Mouse (Mus musculus): ENCODE results near the gene Sertad2. TPM values are rescaled to one million over a fixed set of nuclear protein-coding genes. Genes with fewer than 3 reads are reported as not detected.

Gene Sertad2
- polyA plus RNA-seq, 1 experiment = 5.5 TPM

DNA sequence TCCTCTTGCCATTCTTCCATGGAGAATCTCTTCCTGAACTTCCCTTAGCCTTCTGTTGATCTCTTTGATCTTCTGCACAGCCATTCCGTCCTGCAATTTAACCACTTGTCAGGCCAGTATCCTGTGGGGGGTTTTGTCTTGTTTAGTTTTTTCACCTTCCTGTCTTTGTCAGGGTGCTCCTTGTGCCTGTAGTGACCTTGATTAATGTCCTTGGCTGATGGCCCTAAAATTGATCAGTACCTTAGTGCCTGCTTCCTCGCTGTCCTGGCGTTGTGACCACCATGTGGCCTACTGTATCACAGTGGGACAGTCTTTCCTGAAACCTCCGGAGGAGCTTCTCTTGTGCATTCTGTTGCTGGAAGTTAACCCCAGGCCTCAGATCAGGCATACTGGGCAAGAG, 70.2 kb downstream of the Sertad2 start:
- no peaks in the 10 kb centered on the region for H3K27me3 ChIP-seq (ENCODE audit: control insufficient read depth)
- H3K4me3 ChIP-seq (replicated peaks) = no peak overlapping the region
- no peaks in the 10 kb centered on the region for H3K9me3 ChIP-seq (ENCODE audit: control insufficient read depth, low read length)
- H3K36me3 ChIP-seq (ENCODE audit: control insufficient read depth) = no peaks in the 10 kb centered on the region
- H3K4me1 ChIP-seq (ENCODE audit: control insufficient read depth) = peaks cover 2% of the 10 kb centered on the region
- TF ChIP-seq TAL1 (IDR thresholded peaks at IDR 0.05; ENCODE audit: low read length) = no peak
- no peak for TF ChIP-seq GATA1 (IDR thresholded peaks at IDR 0.05; ENCODE audit: low read length)

DNA sequence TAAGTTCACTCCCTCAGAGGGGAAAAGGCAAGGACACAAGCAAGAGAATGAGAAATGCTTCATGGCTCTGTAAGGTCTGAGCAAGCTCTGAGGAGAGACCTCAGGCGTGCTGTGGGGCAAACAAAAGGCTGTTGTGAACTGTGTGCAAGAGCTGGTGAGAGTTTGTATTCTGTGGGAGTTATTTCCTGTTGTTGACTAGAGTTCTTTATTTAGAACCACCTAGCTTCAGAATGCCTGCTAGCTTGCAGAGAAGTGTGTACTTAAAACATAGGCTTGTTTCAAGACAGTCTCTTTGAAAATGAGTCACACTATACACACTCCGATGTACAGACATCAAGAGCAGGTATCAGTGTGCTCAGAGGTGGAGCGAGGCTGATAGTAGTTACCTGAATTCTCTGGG, 73.0 kb downstream of the Sertad2 start:
- Histone ChIP-seq H3K4me1 (ENCODE audit: control insufficient read depth) (no peaks in the 10 kb centered on the region; the same call in 1 of the 2 replicates), H3K36me3 (ENCODE audit: control insufficient read depth) (no peaks in the 10 kb centered on the region), H3K27me3 (ENCODE audit: control insufficient read depth) (no peaks in the 10 kb centered on the region), H3K4me3 (replicated peaks) (no peak overlapping the region), H3K9me3 (ENCODE audit: control insufficient read depth, low read length) (no peaks in the 10 kb centered on the region)
- TF ChIP-seq TAL1 (IDR thresholded peaks at IDR 0.05; ENCODE audit: low read length) (no peak), GATA1 (IDR thresholded peaks at IDR 0.05; ENCODE audit: low read length) (no peak)

DNA sequence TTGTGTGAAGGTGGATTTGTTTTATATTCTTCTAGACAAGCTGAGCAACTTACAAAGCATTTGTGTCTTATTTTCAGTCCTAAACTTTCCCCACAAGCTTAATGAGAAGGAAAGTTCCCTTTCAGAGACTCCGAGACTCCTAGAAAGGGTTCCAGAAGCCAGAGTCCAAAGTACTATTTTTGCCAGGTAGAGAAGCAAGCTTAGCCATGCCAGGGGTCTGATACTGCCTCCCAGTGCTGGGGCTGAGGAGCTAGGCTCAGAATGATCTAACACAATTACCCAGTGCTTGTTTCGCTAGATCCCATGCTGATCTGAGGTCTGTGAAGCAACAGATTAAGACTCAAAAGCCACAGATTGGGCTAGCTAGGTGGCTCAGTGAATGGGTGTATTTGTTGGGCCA, 84.1 kb downstream of the Sertad2 start:
- Histone ChIP-seq H3K4me1 (ENCODE audit: control insufficient read depth) (peaks cover 29% of the 10 kb centered on the region), H3K9me3 (ENCODE audit: control insufficient read depth, low read length) (no peaks in the 10 kb centered on the region)
- TF ChIP-seq GATA1 (IDR thresholded peaks at IDR 0.05; ENCODE audit: low read length) (no peak), TAL1 (IDR thresholded peaks at IDR 0.05; ENCODE audit: low read length) (no peak)

DNA sequence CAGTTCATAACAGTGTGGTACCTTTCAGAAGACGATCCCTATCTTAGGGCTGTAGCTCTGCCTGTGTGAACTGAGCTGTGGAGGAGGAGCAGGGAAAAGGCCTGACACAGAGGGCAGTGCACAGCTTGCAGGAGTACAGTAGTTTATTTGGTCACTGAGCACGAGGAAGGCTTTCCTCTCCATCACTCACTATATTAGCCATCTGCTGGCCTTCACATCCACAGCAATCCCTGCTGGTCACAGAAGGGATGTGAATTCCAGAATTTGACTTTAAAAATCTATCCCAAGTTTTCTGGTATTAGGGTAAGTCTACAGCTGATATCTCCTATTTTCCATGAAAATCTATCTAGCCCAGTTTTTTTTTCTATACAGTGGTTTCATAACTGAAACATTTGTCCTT, 85.2 kb downstream of the Sertad2 start:
- no peaks in the 10 kb centered on the region; the same call in 1 of the 2 replicates for H3K36me3 ChIP-seq (ENCODE audit: control insufficient read depth)
- no peak overlapping the region for H3K4me3 ChIP-seq (replicated peaks)
- no peak for TF ChIP-seq GATA1 (IDR thresholded peaks at IDR 0.05; ENCODE audit: low read length)
- no peak for TF ChIP-seq TAL1 (IDR thresholded peaks at IDR 0.05; ENCODE audit: low read length)
- H3K9me3 ChIP-seq (ENCODE audit: control insufficient read depth, low read length) = no peaks in the 10 kb centered on the region
- H3K4me1 ChIP-seq (ENCODE audit: control insufficient read depth) = peaks cover 30% of the 10 kb centered on the region
- H3K27me3 ChIP-seq (ENCODE audit: control insufficient read depth) = no peaks in the 10 kb centered on the region

More for the DNA sequence above, 84.1 kb downstream of the Sertad2 start:
- no peak overlapping the region for H3K4me3 ChIP-seq (replicated peaks)
- no peaks in the 10 kb centered on the region for H3K36me3 ChIP-seq (ENCODE audit: control insufficient read depth)
- H3K27me3 ChIP-seq (ENCODE audit: control insufficient read depth) = no peaks in the 10 kb centered on the region

DNA sequence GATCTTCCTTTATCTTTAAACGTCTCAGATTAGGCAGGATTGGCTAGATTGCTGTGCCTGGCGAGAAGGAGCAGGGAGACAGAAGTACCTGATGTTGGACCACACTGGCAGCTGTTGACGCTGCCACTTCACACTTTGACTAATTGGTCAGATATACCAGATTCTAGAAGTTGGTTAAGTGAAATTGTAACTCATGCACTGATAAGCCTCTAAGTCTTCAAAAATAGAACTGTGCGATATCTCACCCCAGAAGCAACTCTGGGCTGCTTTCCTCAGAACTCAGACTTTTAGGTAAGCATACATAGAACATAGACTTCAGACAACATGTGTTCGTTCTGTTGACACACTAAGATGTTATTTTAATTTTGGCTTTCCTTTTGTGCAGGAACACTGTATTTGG, 86.6 kb downstream of the Sertad2 start:
- Histone ChIP-seq H3K4me3 (replicated peaks) (no peak overlapping the region), H3K4me1 (ENCODE audit: control insufficient read depth) (peaks cover 44% of the 10 kb centered on the region), H3K9me3 (ENCODE audit: control insufficient read depth, low read length) (no peaks in the 10 kb centered on the region), H3K27me3 (ENCODE audit: control insufficient read depth) (no peaks in the 10 kb centered on the region), H3K36me3 (ENCODE audit: control insufficient read depth) (peaks cover 4% of the 10 kb centered on the region)
- TF ChIP-seq GATA1 (IDR thresholded peaks at IDR 0.05; ENCODE audit: low read length) = no peak
- no peak for TF ChIP-seq TAL1 (IDR thresholded peaks at IDR 0.05; ENCODE audit: low read length)

DNA sequence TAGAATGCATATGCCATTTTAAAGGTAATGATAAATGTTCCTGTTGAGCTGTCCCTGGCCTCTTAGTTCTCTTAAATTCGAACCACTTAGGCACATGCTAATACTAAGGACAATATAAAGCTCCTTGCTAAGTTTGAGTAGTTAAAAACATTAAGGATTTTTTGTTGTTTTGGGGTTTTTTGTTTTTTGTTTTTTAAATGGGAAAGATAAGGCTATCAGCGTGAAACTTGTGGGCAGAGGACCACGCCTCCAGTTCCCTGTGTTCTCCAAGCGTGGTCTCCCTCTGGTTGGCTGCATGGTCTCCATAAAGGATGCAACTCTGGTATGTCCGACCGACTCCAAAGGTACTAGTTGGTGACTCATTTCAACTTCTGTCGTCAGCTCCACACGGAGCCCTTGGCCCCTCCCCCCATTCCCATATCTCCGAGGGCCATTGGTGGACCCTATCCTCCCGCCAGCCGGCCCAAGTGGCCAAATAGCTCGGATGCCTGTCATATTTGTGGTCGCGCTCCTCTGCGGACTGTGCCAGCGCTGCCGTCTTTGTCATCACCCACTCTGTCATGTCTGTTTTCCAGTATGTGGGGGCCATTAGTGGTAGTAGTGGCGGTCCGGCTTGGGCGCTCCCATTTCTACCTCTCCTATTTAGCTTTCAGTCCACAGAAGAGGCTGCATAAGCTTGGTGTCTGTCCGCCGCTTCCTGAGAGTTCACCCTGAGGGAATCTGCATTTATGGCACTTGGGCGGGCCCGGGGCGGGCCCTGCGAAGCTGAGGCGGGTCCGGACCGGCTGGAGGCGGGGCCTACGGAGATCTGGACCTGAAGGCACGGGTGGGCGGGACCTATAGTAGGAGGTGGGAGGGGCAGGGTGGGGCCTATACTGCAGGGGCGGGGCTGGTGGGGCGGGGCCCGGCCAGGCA, 88.2 kb downstream of the Sertad2 start:
- no peak for TF ChIP-seq GATA1 (IDR thresholded peaks at IDR 0.05; ENCODE audit: low read length)
- TF ChIP-seq TAL1 (IDR thresholded peaks at IDR 0.05; ENCODE audit: low read length) = no peak
- H3K4me3 ChIP-seq (replicated peaks) = peak overlapping the region; percentile 100
- peaks cover 57% of the 10 kb centered on the region for H3K4me1 ChIP-seq (ENCODE audit: control insufficient read depth)
- no peaks in the 10 kb centered on the region for H3K27me3 ChIP-seq (ENCODE audit: control insufficient read depth)
- H3K36me3 ChIP-seq (ENCODE audit: control insufficient read depth) = peaks cover 5% of the 10 kb centered on the region
- no peaks in the 10 kb centered on the region for H3K9me3 ChIP-seq (ENCODE audit: control insufficient read depth, low read length)

DNA sequence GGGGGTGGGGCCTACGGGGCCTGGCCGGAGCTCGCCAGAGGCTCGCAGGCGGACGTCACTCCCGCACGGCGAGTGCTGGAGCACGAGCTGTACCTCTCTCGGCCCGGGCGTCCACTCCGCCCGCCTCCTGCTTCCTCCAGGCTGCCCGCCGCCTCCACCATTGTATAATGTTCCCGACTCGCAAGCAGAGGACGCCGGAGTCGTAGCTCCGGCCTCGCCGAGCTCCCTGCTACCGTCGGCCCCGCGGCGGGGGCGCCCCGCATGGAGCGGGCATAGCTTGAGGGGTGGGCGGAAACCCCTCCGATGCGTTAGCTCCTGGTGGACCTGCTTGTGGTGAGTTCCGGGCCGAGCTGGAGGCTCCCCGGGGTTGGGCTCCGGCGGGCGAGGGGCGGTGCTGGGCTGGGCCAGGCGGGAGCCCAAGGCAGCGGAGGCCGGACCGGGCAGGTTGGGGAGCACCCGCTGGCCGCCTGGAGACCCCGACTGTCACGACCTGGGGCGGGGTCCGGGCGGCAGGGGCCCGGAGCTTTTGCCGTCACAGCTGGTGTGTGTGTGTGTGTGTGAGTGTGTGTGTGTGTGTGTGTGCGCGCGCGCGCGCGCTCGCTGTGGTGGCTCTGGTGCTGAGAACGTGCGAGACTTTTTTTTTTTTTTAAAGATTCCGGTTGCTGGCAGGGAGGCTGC, 89.0 kb downstream of the Sertad2 start:
- H3K36me3 ChIP-seq (ENCODE audit: control insufficient read depth) = peaks cover 5% of the 10 kb centered on the region
- peaks cover 65% of the 10 kb centered on the region for H3K4me1 ChIP-seq (ENCODE audit: control insufficient read depth)
- H3K27me3 ChIP-seq (ENCODE audit: control insufficient read depth) = no peaks in the 10 kb centered on the region
- H3K4me3 ChIP-seq (replicated peaks) = peak overlapping the region; percentile 100
- H3K9me3 ChIP-seq (ENCODE audit: control insufficient read depth, low read length) = no peaks in the 10 kb centered on the region
- TF ChIP-seq TAL1 (IDR thresholded peaks at IDR 0.05; ENCODE audit: low read length) (no peak), GATA1 (IDR thresholded peaks at IDR 0.05; ENCODE audit: low read length) (no peak)

DNA sequence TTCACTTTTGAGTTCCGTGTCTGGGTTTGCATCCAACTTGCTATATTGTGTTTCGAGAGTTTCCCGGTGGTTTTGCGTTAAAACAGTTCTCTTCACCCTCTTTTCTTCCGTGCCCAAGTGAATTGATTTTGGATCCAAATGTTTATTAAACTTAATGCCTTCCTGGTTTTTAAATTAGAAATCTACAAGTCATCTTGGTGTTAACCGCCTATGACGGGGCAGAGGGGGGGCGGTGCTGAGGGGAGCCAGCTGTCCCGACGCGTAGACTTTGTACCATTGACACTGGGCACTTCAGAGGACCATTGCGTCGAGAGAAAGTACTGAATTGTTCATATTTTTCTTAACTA, 89.5 kb downstream of the Sertad2 start:
- Histone ChIP-seq H3K36me3 (ENCODE audit: control insufficient read depth) (peaks cover 5% of the 10 kb centered on the region), H3K27me3 (ENCODE audit: control insufficient read depth) (no peaks in the 10 kb centered on the region), H3K9me3 (ENCODE audit: control insufficient read depth, low read length) (no peaks in the 10 kb centered on the region), H3K4me1 (ENCODE audit: control insufficient read depth) (peaks cover 70% of the 10 kb centered on the region), H3K4me3 (replicated peaks) (peak overlapping the region; percentile 100)
- TF ChIP-seq GATA1 (IDR thresholded peaks at IDR 0.05; ENCODE audit: low read length) (no peak), TAL1 (IDR thresholded peaks at IDR 0.05; ENCODE audit: low read length) (no peak)

DNA sequence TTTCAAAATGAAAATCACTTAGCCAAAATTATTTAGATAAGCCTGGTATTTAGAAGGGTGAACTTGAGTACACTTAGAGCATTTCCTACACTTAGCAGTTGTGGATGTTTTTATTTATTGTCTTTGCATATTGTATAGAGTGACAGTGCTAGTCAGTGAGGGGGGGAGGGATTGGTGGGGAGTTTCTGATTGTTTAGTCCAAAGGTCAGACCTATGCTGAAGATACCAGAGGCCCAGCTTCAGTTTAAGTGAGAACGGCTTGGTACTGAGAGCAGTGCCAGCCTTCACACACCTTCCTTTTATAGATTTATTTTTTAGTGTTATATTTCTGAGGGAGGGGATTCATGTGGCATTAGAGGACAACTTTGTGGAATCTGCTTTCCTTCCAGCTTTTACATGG, 91.5 kb downstream of the Sertad2 start:
- Histone ChIP-seq H3K36me3 (ENCODE audit: control insufficient read depth) (peaks cover 5% of the 10 kb centered on the region), H3K9me3 (ENCODE audit: control insufficient read depth, low read length) (no peaks in the 10 kb centered on the region), H3K4me1 (ENCODE audit: control insufficient read depth) (peaks cover 83% of the 10 kb centered on the region), H3K4me3 (replicated peaks) (peak overlapping the region; percentile 100), H3K27me3 (ENCODE audit: control insufficient read depth) (no peaks in the 10 kb centered on the region)
- TF ChIP-seq TAL1 (IDR thresholded peaks at IDR 0.05; ENCODE audit: low read length) = no peak
- TF ChIP-seq GATA1 (IDR thresholded peaks at IDR 0.05; ENCODE audit: low read length) = no peak
